Mouse (Mus musculus) gastrocnemius, adult 18-20 months (tissue): ENCODE measurements at regions not wholly inside any gene's neighbourhood (a gene's known extent, or its start where the extent isn't known, plus 50 kb on each side); places are given as distances from the start of the nearest gene placed in this dataset.
"Not testable (repeated sequence)": the region's sequence is repeated elsewhere in the genome, so short reads cannot be mapped to it uniquely, and the experiment has no call there.

Experiments used
- DNase-seq: peaks from one replicate; pipeline ENCODE4 v3.0.0; 2021; ENCODE audit warnings: low spot score

GRCm38 (mm10) chr7:63998995-63999960 is 60.6 kb upstream of the Klf13 start:
- DNase-seq = no peak

GRCm38 (mm10) chr7:63997997-63998396 is 59.3 kb upstream of the Klf13 start:
- no peak for DNase-seq

- DNase-seq = no peak
These were observed 57.9 kb upstream of the Klf13 start for GRCm38 (mm10) chr7:63996581-63997098.

GRCm38 (mm10) chr7:63995255-63995980 is 56.7 kb upstream of the Klf13 start:
- no peak for DNase-seq

GRCm38 (mm10) chr7:63994769-63995168 is 56.1 kb upstream of the Klf13 start:
- DNase-seq = not testable (repeated sequence)

GRCm38 (mm10) chr7:63992155-63992554 is 53.4 kb upstream of the Klf13 start:
- DNase-seq = no peak

- DNase-seq = no peak
These were observed 52.6 kb upstream of the Klf13 start for GRCm38 (mm10) chr7:63991085-63992010.

- DNase-seq = no peak
These were observed 51.8 kb upstream of the Klf13 start for GRCm38 (mm10) chr7:63990312-63991028.

GRCm38 (mm10) chr7:63989736-63990135 is 51.0 kb upstream of the Klf13 start:
- DNase-seq = no peak
